Comparison of ENCODE assay signal across 7 mouse cellular contexts in genomic region chr1:64118285-64119170, GRCm38 (mm10). TPM values are rescaled to one million over a fixed set of nuclear protein-coding genes. Genes with fewer than 3 reads are reported as not detected.
DNase-seq lines count a peak whose midpoint lies in the region; ATAC-seq and TF ChIP-seq lines count a peak whose summit lies in the region.

No protein-coding gene starts in this region.

- peak; percentile 24 for DNase-seq in thymus, postnatal 25 days
- no peak for DNase-seq in thymus, postnatal 4 days
- no peak for DNase-seq in forebrain, embryonic 10.5 days (ENCODE audit: extremely low spot score, low spot score)
- DNase-seq in frontal cortex, adult 2 months (ENCODE audit: extremely low spot score in 1 of 2, low spot score in 1 of 2), result no peak

- WGBS in forebrain, embryonic 10.5 days, result 43% methylated on average over 6 of the region's 6 CpGs
- 19% methylated on average over 6 of the region's 6 CpGs for WGBS in hindbrain, embryonic 15.5 days
- 20% methylated on average over 6 of the region's 6 CpGs for WGBS in liver, embryonic 12.5 days (ENCODE audit: insufficient replicate concordance)
- WGBS in olfactory bulb, adult 2 months, result 26% methylated on average over 6 of the region's 6 CpGs

- no peak for TF ChIP-seq POLR2A in olfactory bulb, adult 2 months (IDR thresholded peaks at IDR 0.05; ENCODE audit: insufficient read depth, low read depth, low read length)

- H3K27ac ChIP-seq in forebrain, embryonic 10.5 days, result peak overlapping the region; percentile 100
- H3K27ac ChIP-seq in hindbrain, embryonic 15.5 days (replicated peaks), result peak overlapping the region; percentile 100
- H3K27ac ChIP-seq in liver, embryonic 12.5 days, result peak overlapping the region; percentile 99
- peak overlapping the region; percentile 62 for H3K27ac ChIP-seq in olfactory bulb, adult 2 months (ENCODE audit: insufficient read depth, low read depth, low read length)

- no peak for ATAC-seq in hindbrain, embryonic 15.5 days (ENCODE audit: low FRiP score, low read depth)
- no peak for ATAC-seq in liver, embryonic 12.5 days

- TF ChIP-seq CTCF in olfactory bulb, adult 2 months (IDR thresholded peaks at IDR 0.05; ENCODE audit: insufficient read depth, low read depth, low read length), result no peak

- H3K9ac ChIP-seq in hindbrain, embryonic 15.5 days, result peak overlapping the region; percentile 93
- peak overlapping the region; percentile 44; the same call in 1 of the 2 replicates for H3K9ac ChIP-seq in liver, embryonic 12.5 days

- H3K4me3 ChIP-seq in forebrain, embryonic 10.5 days, result peak overlapping the region; percentile 83
- peak overlapping the region; percentile 81 for H3K4me3 ChIP-seq in hindbrain, embryonic 15.5 days
- H3K4me3 ChIP-seq in liver, embryonic 12.5 days, result peak overlapping the region; percentile 67
- no peak overlapping the region; the same call in 1 of the 2 replicates for H3K4me3 ChIP-seq in olfactory bulb, adult 2 months (ENCODE audit: insufficient read depth, low read depth, low read length)

- H3K27me3 ChIP-seq in forebrain, embryonic 10.5 days (ENCODE audit: poor library complexity, severe bottlenecking), result no peaks in the 10 kb centered on the region
- no peaks in the 10 kb centered on the region for H3K27me3 ChIP-seq in hindbrain, embryonic 15.5 days
- peaks cover 15% of the 10 kb centered on the region; the same call in 1 of the 2 replicates for H3K27me3 ChIP-seq in liver, embryonic 12.5 days (replicated peaks)

- no peaks in the 10 kb centered on the region for H3K9me3 ChIP-seq in forebrain, embryonic 10.5 days
- H3K9me3 ChIP-seq in hindbrain, embryonic 15.5 days, result no peaks in the 10 kb centered on the region
- no peaks in the 10 kb centered on the region for H3K9me3 ChIP-seq in liver, embryonic 12.5 days (replicated peaks)

- no peaks in the 10 kb centered on the region for H3K36me3 ChIP-seq in forebrain, embryonic 10.5 days (replicated peaks)
- no peaks in the 10 kb centered on the region for H3K36me3 ChIP-seq in hindbrain, embryonic 15.5 days
- H3K36me3 ChIP-seq in liver, embryonic 12.5 days, result no peaks in the 10 kb centered on the region

- peaks cover 54% of the 10 kb centered on the region for H3K4me1 ChIP-seq in forebrain, embryonic 10.5 days
- peaks cover 62% of the 10 kb centered on the region for H3K4me1 ChIP-seq in hindbrain, embryonic 15.5 days (replicated peaks)
- peaks cover 46% of the 10 kb centered on the region for H3K4me1 ChIP-seq in liver, embryonic 12.5 days
- peaks cover 2% of the 10 kb centered on the region; the same call in 1 of the 2 replicates for H3K4me1 ChIP-seq in olfactory bulb, adult 2 months (ENCODE audit: control insufficient read depth, insufficient read depth, low read length)

- H3K4me2 ChIP-seq in hindbrain, embryonic 15.5 days, result peak overlapping the region; percentile 71
- H3K4me2 ChIP-seq in liver, embryonic 12.5 days, result peak overlapping the region; percentile 90

RNA-seq across cellular contexts. Expression of gene Klf7, which starts 3.6 kb away (rescaled TPM):
- polyA plus RNA-seq in forebrain, embryonic 10.5 days (2016; fragmentation: Nextera tagmentation; extraction: Ambion mirVana), result 10.0 and 13.8 TPM in 2 replicates
- polyA plus RNA-seq in hindbrain, embryonic 15.5 days (2015; fragmentation: Nextera tagmentation; extraction: Ambion mirVana), result 109 and 117 TPM in 2 replicates
- 6.5 and 7.8 TPM in 2 replicates for polyA plus RNA-seq in liver, embryonic 12.5 days (2016; fragmentation: Nextera tagmentation; extraction: Ambion mirVana)
- polyA plus RNA-seq in olfactory bulb, adult 2 months (2012; ENCODE audit: insufficient read depth, insufficient read length, low replicate concordance, missing spikeins), result 219 TPM in 1 of 2 replicates, not detected in the other
- polyA plus RNA-seq in frontal cortex, adult 2 months (2012; rRNA removed), result 18.2 and 19.2 TPM in 2 replicates
